8 mouse cellular contexts compared by ENCODE assay signal in the genomic region with DNA sequence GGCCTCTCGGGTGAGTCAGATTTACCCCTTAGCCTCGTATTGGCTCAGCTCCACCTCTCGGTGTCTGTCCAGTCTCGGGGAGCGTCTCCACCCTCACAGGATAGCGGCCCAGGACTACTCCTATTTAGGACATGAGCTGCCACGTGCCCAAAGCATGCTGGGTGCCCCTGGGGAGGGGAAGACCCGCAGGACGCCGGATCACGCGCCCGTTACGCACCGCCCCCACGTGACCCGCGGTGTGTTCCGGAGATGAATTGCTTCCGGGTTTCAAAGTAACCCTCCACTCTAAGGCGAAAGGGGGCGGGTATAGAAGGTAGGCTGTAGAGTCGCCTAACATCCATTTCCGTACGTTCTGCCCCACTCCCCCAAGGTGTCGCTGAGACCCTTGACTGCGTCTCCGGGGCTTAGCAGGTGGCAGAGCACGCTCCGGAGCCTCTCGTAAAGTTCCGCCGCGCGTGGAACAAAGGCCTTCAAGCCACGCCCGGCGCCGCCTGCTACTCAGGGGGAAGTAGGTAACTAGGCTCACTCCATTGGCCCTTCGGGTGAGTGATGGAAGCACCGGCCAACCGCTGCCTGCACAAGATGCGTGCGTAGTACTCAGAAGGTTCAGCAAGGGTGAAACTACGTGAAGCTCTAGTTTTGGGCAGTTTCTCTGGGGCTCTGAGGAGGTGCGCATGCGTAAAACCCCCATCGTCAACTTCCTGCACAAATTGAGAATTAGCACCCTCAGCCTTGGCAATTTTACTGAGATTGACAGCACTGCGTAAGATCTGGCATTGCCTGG. TPM values are rescaled to one million over a fixed set of nuclear protein-coding genes. Genes with fewer than 3 reads are reported as not detected.
DNase-seq lines count a peak whose midpoint lies in the region; ATAC-seq and TF ChIP-seq lines count a peak whose summit lies in the region.

No protein-coding gene starts in this region.

- H3K9ac ChIP-seq in ES-E14 (ENCODE audit: insufficient read depth, low read depth, low read length, poor library complexity, severe bottlenecking) = peak overlapping the region; percentile 90
- peak overlapping the region; percentile 81 for H3K9ac ChIP-seq in forebrain, embryonic 15.5 days (replicated peaks)

- TF ChIP-seq POLR2A in lung, adult 2 months (IDR thresholded peaks at IDR 0.05; ENCODE audit: borderline replicate concordance, extremely low read depth, low read depth, low read length) = peak; percentile 45; the same call in 1 of the 2 replicates

- in situ Hi-C loops in ES-E14 (cut with MboI; ENCODE audit: low sequenced_read_pairs in 2 of 2, unreplicated experiment in 2 of 2) = no loop called here

- DNase-seq in ES-E14 (ENCODE audit: low read depth, low spot score) = peak; percentile 98
- peak; percentile 100 for DNase-seq in cerebellum, adult 11-12 months
- DNase-seq in heart, postnatal 25 days (ENCODE audit: low spot score) = peak; percentile 100
- peak; percentile 99 to 100 for DNase-seq in layer of hippocampus, adult 18-20 months (ENCODE audit: low spot score in 2 of 2)
- DNase-seq in lung, adult 2 months = peak; percentile 99
- DNase-seq in thymus, adult 18-20 months = peak; percentile 99 to 100

- under 1% methylated on average over 49 of the region's 49 CpGs for WGBS in forebrain, embryonic 15.5 days
- WGBS in lung, adult 2 months = under 1% methylated on average over 49 of the region's 49 CpGs

- H3K27ac ChIP-seq in ES-E14 (ENCODE audit: insufficient read depth, low read depth, low read length, poor library complexity, severe bottlenecking) = peak overlapping the region; percentile 96
- peak overlapping the region; percentile 100 for H3K27ac ChIP-seq in forebrain, embryonic 15.5 days (replicated peaks)

- peaks cover 3% of the 10 kb centered on the region in 2 experiments; a peak in 3 of 4 replicates for H3K4me1 ChIP-seq in ES-E14 (ENCODE audit: control insufficient read depth in 2 of 2, insufficient read depth in 2 of 2, low read length in 2 of 2, poor library complexity in 1 of 2)
- peaks cover 6% of the 10 kb centered on the region for H3K4me1 ChIP-seq in forebrain, embryonic 15.5 days
- H3K4me1 ChIP-seq in lung, adult 2 months (ENCODE audit: control insufficient read depth, insufficient read depth, low read length) = peaks cover 6% of the 10 kb centered on the region

- intact Hi-C loops in heart, postnatal 25 days (cut with DNase I) = no loop called here

- H3K4me3 ChIP-seq in ES-E14 (ENCODE audit: insufficient read depth in 1 of 2, low read depth in 1 of 2, low read length in 2 of 2, poor library complexity in 1 of 2, severe bottlenecking in 1 of 2) = peak overlapping the region; percentile 73 to 84
- peak overlapping the region; percentile 72 for H3K4me3 ChIP-seq in forebrain, embryonic 15.5 days
- H3K4me3 ChIP-seq in lung, adult 2 months (replicated peaks; ENCODE audit: extremely low read depth, low read depth, low read length) = peak overlapping the region; percentile 79

- peaks cover 8% of the 10 kb centered on the region; the same call in 1 of the 2 replicates for H3K36me3 ChIP-seq in ES-E14 (ENCODE audit: control insufficient read depth, insufficient read depth, low read length, poor library complexity, severe bottlenecking)
- H3K36me3 ChIP-seq in forebrain, embryonic 15.5 days = peaks cover 4% of the 10 kb centered on the region; the same call in 1 of the 2 replicates

- H3K9me3 ChIP-seq in ES-E14 (ENCODE audit: control insufficient read depth, insufficient read depth, low read depth, low read length) = no peaks in the 10 kb centered on the region
- no peaks in the 10 kb centered on the region for H3K9me3 ChIP-seq in forebrain, embryonic 15.5 days

- no peak for TF ChIP-seq CTCF in lung, adult 2 months (IDR thresholded peaks at IDR 0.05; ENCODE audit: insufficient read depth, low read length)

- no peaks in the 10 kb centered on the region for H3K27me3 ChIP-seq in forebrain, embryonic 15.5 days

- peak; percentile 100 for ATAC-seq in forebrain, embryonic 15.5 days (replicated peaks)
- ATAC-seq in neutrophil, adult 5-6 weeks (ENCODE audit: extremely low read depth, insufficient number of reproducible peaks, low FRiP score, poor library complexity, severe bottlenecking) = peak; percentile 97

- peak overlapping the region; percentile 67 for H3K4me2 ChIP-seq in forebrain, embryonic 15.5 days (replicated peaks)

TF ChIP-seq in ES-E14, 5 proteins besides CTCF, POLR2A, EP300 and RAD21:
- peak; percentile 79; the same call in 1 of the 2 replicates for TF ChIP-seq CHD2 (IDR thresholded peaks at IDR 0.05; ENCODE audit: low read depth, low read length)
- no peak for TF ChIP-seq ZNF384 (IDR thresholded peaks at IDR 0.05; ENCODE audit: low read depth, low read length)
- no peak for TF ChIP-seq ZC3H11A (IDR thresholded peaks at IDR 0.05; ENCODE audit: borderline replicate concordance, low read depth, low read length)
- peak; percentile 37 for TF ChIP-seq HCFC1 (IDR thresholded peaks at IDR 0.05; ENCODE audit: borderline replicate concordance, insufficient read depth, low read length)
- no peak for TF ChIP-seq MAFK (IDR thresholded peaks at IDR 0.05; ENCODE audit: insufficient read depth, low read depth, low read length)

RNA-seq across cellular contexts. Expression of a gene that starts 35.6 kb away (rescaled TPM):
- 8.8 and 10.4 TPM in 2 replicates for total RNA-seq in ES-E14 (2012; rRNA removed)
- 20.1 and 21.3 TPM in 2 replicates for polyA plus RNA-seq in forebrain, embryonic 15.5 days (2015; fragmentation: Nextera tagmentation; extraction: Ambion mirVana)
- 100 to 1,000 TPM; 111 to 122 TPM for total RNA-seq in heart, postnatal 25 days (2021)
- total RNA-seq in layer of hippocampus, adult 18-20 months (2021) = 100 to 1,000 TPM; 194 to 205 TPM
- polyA plus RNA-seq in lung, adult 2 months (2012; rRNA removed) = 87.0 and 94.3 TPM in 2 replicates
- 120 and 162 TPM in 2 replicates for total RNA-seq in neutrophil, adult 5-6 weeks (2017)

Comparison
In these comparisons a context has a peak if more than half of its experiments do, and no peak if none do; other contexts are left out.
1. Peak in every context shown above with its lines: DNase-seq, ATAC-seq, H3K4me3 ChIP-seq and H3K27ac ChIP-seq.